Mouse (Mus musculus): ENCODE results near the gene Dera.

Gene Dera

GRCm38 (mm10) chr6:137757891-137758290 lies 3.5 kb downstream of the Dera start:
- DNase-seq (ENCODE audit: low read depth): no peak

GRCm38 (mm10) chr6:137759681-137760080 lies 5.3 kb downstream of the Dera start:
- no peak for DNase-seq (ENCODE audit: low read depth)

GRCm38 (mm10) chr6:137760966-137761365 lies 6.6 kb downstream of the Dera start:
- no peak for DNase-seq (ENCODE audit: low read depth)

- no peak for DNase-seq (ENCODE audit: low read depth)
Observed at GRCm38 (mm10) chr6:137764572-137765210, 10.3 kb downstream of the Dera start.

GRCm38 (mm10) chr6:137766177-137766576 lies 11.8 kb downstream of the Dera start:
- no peak for DNase-seq (ENCODE audit: low read depth)

- no peak for DNase-seq (ENCODE audit: low read depth)
Observed at GRCm38 (mm10) chr6:137771621-137772250, 17.4 kb downstream of the Dera start.

GRCm38 (mm10) chr6:137772918-137773636 lies 18.7 kb downstream of the Dera start:
- no peak for DNase-seq (ENCODE audit: low read depth)

GRCm38 (mm10) chr6:137773637-137774028 lies 19.3 kb downstream of the Dera start:
- no peak for DNase-seq (ENCODE audit: low read depth)

GRCm38 (mm10) chr6:137774166-137774565 lies 19.8 kb downstream of the Dera start:
- DNase-seq (ENCODE audit: low read depth): no peak

- DNase-seq (ENCODE audit: low read depth): no peak
Observed at GRCm38 (mm10) chr6:137775159-137775558, 20.8 kb downstream of the Dera start.

GRCm38 (mm10) chr6:137776981-137777380 lies 22.6 kb downstream of the Dera start:
- DNase-seq (ENCODE audit: low read depth): no peak

GRCm38 (mm10) chr6:137783899-137784637 lies 29.7 kb downstream of the Dera start:
- no peak for DNase-seq (ENCODE audit: low read depth)

- no peak for DNase-seq (ENCODE audit: low read depth)
Observed at GRCm38 (mm10) chr6:137788976-137789590, 34.7 kb downstream of the Dera start.

- DNase-seq (ENCODE audit: low read depth): no peak
Observed at GRCm38 (mm10) chr6:137789658-137790057, 35.3 kb downstream of the Dera start.

GRCm38 (mm10) chr6:137795494-137795893 lies 41.1 kb downstream of the Dera start:
- DNase-seq (ENCODE audit: low read depth): no peak

- DNase-seq (ENCODE audit: low read depth): peak; percentile 2
Observed at GRCm38 (mm10) chr6:137796596-137797567, 42.5 kb downstream of the Dera start.

GRCm38 (mm10) chr6:137799253-137799652 lies 44.9 kb downstream of the Dera start:
- DNase-seq (ENCODE audit: low read depth): no peak

GRCm38 (mm10) chr6:137803456-137804005 lies 49.2 kb downstream of the Dera start:
- DNase-seq (ENCODE audit: low read depth): no peak

GRCm38 (mm10) chr6:137804121-137804520 lies 49.8 kb downstream of the Dera start:
- DNase-seq (ENCODE audit: low read depth): no peak

- no peak for DNase-seq (ENCODE audit: low read depth)
Observed at GRCm38 (mm10) chr6:137804606-137805005, 50.3 kb downstream of the Dera start.

GRCm38 (mm10) chr6:137806342-137806741 lies 52.0 kb downstream of the Dera start:
- DNase-seq (ENCODE audit: low read depth): no peak
